Mouse (Mus musculus) liver, embryonic 13.5 days (tissue): ENCODE measurements at regions not wholly inside any gene's neighbourhood (a gene's known extent, or its start where the extent isn't known, plus 50 kb on each side); places are given as distances from the start of the nearest gene placed in this dataset.

Experiments used
- ATAC-seq: fragments of 200-750 bp; cut with Nextera tagmentation; 2 replicates; pipeline ENCODE4 v1.8.0; 2017; ENCODE audit warnings: low read depth, mild to moderate bottlenecking, moderate number of reproducible peaks, moderate library complexity
- DNase-seq: peaks from one replicate; pipeline ENCODE4 v3.0.0; 2022
- H3K27ac ChIP-seq: fragments of 300-500 bp; sonication (generic); 2 replicates; pipeline ENCODE4 v1.5.1; 2015; ENCODE audit warnings: moderate library complexity, mild to moderate bottlenecking, inconsistent platforms
- H3K27me3 ChIP-seq: fragments of 300-500 bp; sonication (generic); 2 replicates; pipeline ENCODE4 v1.6.1; 2015; ENCODE audit warnings: mild to moderate bottlenecking, inconsistent platforms
- H3K36me3 ChIP-seq: fragments of 300-500 bp; sonication (generic); 2 replicates; pipeline ENCODE4 v1.6.1; 2015; ENCODE audit warnings: mild to moderate bottlenecking, inconsistent platforms
- H3K4me1 ChIP-seq: fragments of 300-500 bp; sonication (generic); replicated peaks from 2 replicates; pipeline ENCODE4 v1.6.1; 2015; ENCODE audit warnings: inconsistent platforms
- H3K4me2 ChIP-seq: fragments of 300-500 bp; sonication (generic); 2 replicates; pipeline ENCODE4 v1.6.1; 2015; ENCODE audit warnings: inconsistent platforms, mild to moderate bottlenecking, moderate library complexity
- H3K4me3 ChIP-seq: fragments of 300-500 bp; sonication (generic); replicated peaks from 2 replicates; pipeline ENCODE4 v1.5.1; 2015; ENCODE audit warnings: mild to moderate bottlenecking, inconsistent platforms
- H3K9ac ChIP-seq: fragments of 300-500 bp; sonication (generic); 2 replicates; pipeline ENCODE4 v1.6.1; 2015; ENCODE audit warnings: mild to moderate bottlenecking, inconsistent platforms
- H3K9me3 ChIP-seq: fragments of 300-500 bp; sonication (generic); replicated peaks from 2 replicates; pipeline ENCODE4 v1.6.1; 2016; ENCODE audit warnings: inconsistent platforms
- WGBS: fragments of 180-500 bp; shearing (Covaris S2); methylation state at CpG from one replicate; pipeline ENCODE4 v1.1.7; 2015; ENCODE audit not compliant: insufficient replicate concordance; 5-methylcytosine and 5-hydroxymethylcytosine counted together

DNA sequence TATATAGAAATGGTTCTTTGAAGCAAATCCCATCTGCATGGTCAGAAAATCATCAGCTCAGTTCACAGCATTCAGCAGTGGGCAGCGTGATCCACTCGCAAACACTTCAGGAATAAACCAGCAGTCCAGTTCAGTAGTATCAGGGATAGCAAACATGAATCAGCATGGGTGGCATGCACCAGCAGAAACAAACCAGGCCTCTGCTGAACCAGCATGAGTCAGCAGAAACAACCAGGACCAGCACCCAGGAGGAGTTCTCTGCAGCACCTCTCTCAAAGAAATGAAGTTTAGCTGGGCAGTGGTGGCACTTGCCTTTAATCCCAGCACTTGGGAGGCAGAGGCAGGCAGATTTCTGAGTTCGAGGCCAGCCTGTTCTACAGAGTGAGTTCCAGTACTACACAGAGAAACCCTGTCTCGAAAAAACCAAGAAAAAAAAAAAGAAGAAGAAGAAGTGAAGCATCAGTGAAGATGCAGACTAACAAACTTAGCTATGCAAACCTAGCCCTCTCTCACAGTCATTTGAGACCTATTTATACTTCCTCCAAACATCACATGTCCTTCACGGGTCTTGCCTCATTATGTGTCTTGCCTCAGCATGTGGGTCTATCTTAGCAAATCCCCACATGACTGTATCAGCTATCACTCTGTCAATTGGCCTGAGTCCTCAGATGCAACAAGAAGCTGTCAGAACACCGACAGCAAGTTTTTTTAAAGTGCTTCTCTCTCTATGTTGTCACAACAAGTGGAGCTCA, 80.2 kb downstream of the Fthl17a start:
- no peak overlapping the region for H3K4me3 ChIP-seq
- peak; percentile 13 for DNase-seq
- no peak overlapping the region for H3K27ac ChIP-seq
- 59% methylated on average over 6 of the region's 6 CpGs for WGBS
- H3K27me3 ChIP-seq = no peaks in the 10 kb centered on the region
- no peaks in the 10 kb centered on the region for H3K4me1 ChIP-seq
- no peak overlapping the region for H3K4me2 ChIP-seq
- H3K36me3 ChIP-seq = no peaks in the 10 kb centered on the region
- no peaks in the 10 kb centered on the region for H3K9me3 ChIP-seq
- H3K9ac ChIP-seq = no peak overlapping the region
- ATAC-seq = peak; percentile 86

DNA sequence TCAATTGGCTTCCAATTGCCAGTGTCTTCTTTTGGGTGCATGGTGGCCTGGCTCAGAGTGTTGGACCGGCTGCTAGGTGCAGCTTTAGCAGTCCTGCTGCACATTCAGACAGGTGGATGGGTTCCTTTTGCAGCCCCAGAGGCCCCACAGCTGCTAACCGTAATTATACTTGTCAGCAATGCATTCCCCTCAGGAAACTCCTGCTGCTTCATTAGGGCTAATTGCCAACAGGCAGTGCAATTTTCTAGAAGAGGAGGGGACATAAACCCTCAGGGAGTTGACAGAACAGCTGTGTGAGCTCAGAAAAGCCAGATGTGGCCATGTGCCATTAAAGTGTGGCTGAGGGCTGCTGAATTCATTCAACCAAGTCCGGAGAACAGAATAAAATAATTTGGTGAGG, 94.0 kb downstream of the Fthl17a start:
- Histone ChIP-seq H3K4me3 (no peak overlapping the region), H3K4me2 (no peak overlapping the region), H3K9me3 (no peaks in the 10 kb centered on the region), H3K4me1 (no peaks in the 10 kb centered on the region), H3K36me3 (no peaks in the 10 kb centered on the region), H3K27me3 (no peaks in the 10 kb centered on the region), H3K27ac (no peak overlapping the region), H3K9ac (no peak overlapping the region)
- ATAC-seq = no peak
- 58% methylated on average over 3 of the region's 3 CpGs for WGBS
- no peak for DNase-seq

DNA sequence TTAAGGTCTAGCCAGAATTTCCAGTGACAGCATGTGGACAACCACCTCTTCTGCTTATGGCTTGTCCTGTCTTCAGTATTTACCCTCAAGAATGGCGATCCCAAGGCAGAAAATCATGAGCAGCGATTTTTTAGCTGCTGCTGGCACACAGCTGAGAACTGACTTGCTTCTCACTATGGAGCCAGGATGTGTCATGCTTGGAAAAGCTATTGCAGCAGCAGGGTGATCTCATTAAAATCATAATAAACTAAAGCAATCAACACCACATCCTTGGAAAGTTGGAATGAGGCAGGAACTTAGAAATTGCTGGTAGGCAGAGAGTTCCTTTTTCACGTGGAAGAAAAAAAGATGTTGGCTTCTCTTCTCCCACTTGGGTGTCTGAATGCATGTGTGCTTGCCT, 125.8 kb downstream of the Fthl17a start:
- no peak for ATAC-seq
- Histone ChIP-seq H3K27ac (no peak overlapping the region), H3K9me3 (no peaks in the 10 kb centered on the region; the same call in 1 of the 2 replicates), H3K36me3 (no peaks in the 10 kb centered on the region), H3K4me2 (no peak overlapping the region), H3K4me3 (no peak overlapping the region), H3K27me3 (no peaks in the 10 kb centered on the region), H3K9ac (no peak overlapping the region), H3K4me1 (no peaks in the 10 kb centered on the region)
- 26% methylated on average over 3 of the region's 3 CpGs for WGBS
- DNase-seq = no peak

DNA sequence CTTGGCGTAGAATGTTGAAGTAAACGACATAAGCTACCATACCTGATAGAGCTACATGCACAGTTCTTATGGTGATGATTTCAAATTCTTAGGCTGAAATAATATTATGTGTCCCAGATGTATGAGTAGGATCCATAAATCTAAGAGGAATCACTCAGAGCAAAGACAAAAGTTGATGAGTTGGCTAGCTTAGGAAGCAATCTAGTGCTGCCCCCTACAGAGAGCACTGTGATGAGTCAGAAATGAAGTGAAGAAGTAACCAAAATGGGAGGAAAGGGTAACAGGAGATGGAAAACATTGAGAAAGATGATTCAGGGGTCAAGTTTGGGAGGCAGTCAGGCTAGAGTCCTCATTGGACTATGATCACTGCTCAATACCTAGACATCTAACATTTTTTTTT, 135.0 kb downstream of the Fthl17a start:
- Histone ChIP-seq H3K27me3 (no peaks in the 10 kb centered on the region), H3K36me3 (no peaks in the 10 kb centered on the region), H3K4me1 (no peaks in the 10 kb centered on the region), H3K9me3 (no peaks in the 10 kb centered on the region), H3K4me2 (no peak overlapping the region), H3K9ac (no peak overlapping the region), H3K27ac (no peak overlapping the region), H3K4me3 (no peak overlapping the region)
- no peak for ATAC-seq
- DNase-seq = no peak
- WGBS = 64% methylated on average over 2 of the region's 2 CpGs
